Mouse (Mus musculus) forebrain, embryonic 10.5 days (tissue): ENCODE measurements around the gene Pld1. TPM values are rescaled to one million over a fixed set of nuclear protein-coding genes. Genes with fewer than 3 reads are reported as not detected.
A peak's percentile ranks its signal among the peaks of the same experiment; 100 is the strongest.

Experiments used
- DNase-seq: peaks from one replicate; pipeline ENCODE4 v3.0.0-alpha.2; 2017; ENCODE audit warnings: low spot score; ENCODE audit errors: extremely low spot score
- H3K27ac ChIP-seq: fragments of 300-500 bp; sonication (generic); 2 replicates; pipeline ENCODE4 v1.5.1; 2016; ENCODE audit warnings: mild to moderate bottlenecking
- H3K27me3 ChIP-seq: fragments of 300-500 bp; sonication (generic); 2 replicates; pipeline ENCODE4 v1.6.1; 2016; ENCODE audit warnings: mild to moderate bottlenecking; ENCODE audit not compliant: poor library complexity, severe bottlenecking
- H3K36me3 ChIP-seq: fragments of 300-500 bp; sonication (generic); replicated peaks from 2 replicates; pipeline ENCODE4 v1.6.1; 2016; ENCODE audit warnings: mild to moderate bottlenecking, moderate library complexity
- H3K4me1 ChIP-seq: fragments of 300-500 bp; sonication (generic); 2 replicates; pipeline ENCODE4 v1.6.1; 2016
- H3K4me3 ChIP-seq: fragments of 300-500 bp; sonication (generic); 2 replicates; pipeline ENCODE4 v1.5.1; 2016; ENCODE audit warnings: mild to moderate bottlenecking, moderate library complexity
- H3K9me3 ChIP-seq: fragments of 300-500 bp; sonication (generic); 2 replicates; pipeline ENCODE4 v1.6.1; 2016; ENCODE audit warnings: mild to moderate bottlenecking, moderate library complexity
- WGBS: fragments of 180-500 bp; shearing (Covaris S2); methylation state at CpG from one replicate; pipeline ENCODE4 v1.1.7; 2016; 5-methylcytosine and 5-hydroxymethylcytosine counted together
- polyA plus RNA-seq: library from polyadenylated mRNA; unstranded; fragments of >200 nt; fragmentation: Nextera tagmentation; extraction: Ambion mirVana; gene quantifications from 2 replicates; pipeline ENCODE4 v1.2.1, GENCODE M21; 2016

Gene Pld1
- polyA plus RNA-seq, 1 experiment from 2014 or later, result 1.8 TPM

GRCm38 (mm10) chr3:28017002-28017401, 78.5 kb downstream of the Pld1 start:
- H3K4me1 ChIP-seq, result no peaks in the 10 kb centered on the region
- H3K4me3 ChIP-seq, result no peak overlapping the region
- WGBS, result 98% methylated on average over 2 of the region's 2 CpGs

GRCm38 (mm10) chr3:28019727-28020126, 81.2 kb downstream of the Pld1 start:
- Histone ChIP-seq H3K9me3 (no peaks in the 10 kb centered on the region), H3K4me1 (no peaks in the 10 kb centered on the region), H3K27me3 (no peaks in the 10 kb centered on the region), H3K4me3 (no peak overlapping the region), H3K27ac (no peak overlapping the region), H3K36me3 (no peaks in the 10 kb centered on the region)
- DNase-seq, result no peak
- WGBS, result 93% methylated on average over 4 of the region's 4 CpGs

More at GRCm38 (mm10) chr3:28017002-28017401, 78.5 kb downstream of the Pld1 start:
- no peak for DNase-seq
- Histone ChIP-seq H3K27me3 (no peaks in the 10 kb centered on the region), H3K9me3 (no peaks in the 10 kb centered on the region), H3K36me3 (no peaks in the 10 kb centered on the region), H3K27ac (no peak overlapping the region)

- 96% methylated on average over 2 of the region's 2 CpGs for WGBS
- Histone ChIP-seq H3K4me1 (peaks cover 4% of the 10 kb centered on the region), H3K9me3 (no peaks in the 10 kb centered on the region), H3K4me3 (no peak overlapping the region), H3K27ac (no peak overlapping the region), H3K27me3 (no peaks in the 10 kb centered on the region), H3K36me3 (no peaks in the 10 kb centered on the region)
- no peak for DNase-seq
Measured at GRCm38 (mm10) chr3:28020404-28020803, 81.9 kb downstream of the Pld1 start.

GRCm38 (mm10) chr3:28022191-28022590, 83.7 kb downstream of the Pld1 start:
- Histone ChIP-seq H3K4me1 (peaks cover 10% of the 10 kb centered on the region), H3K27ac (no peak overlapping the region), H3K36me3 (no peaks in the 10 kb centered on the region), H3K27me3 (no peaks in the 10 kb centered on the region), H3K9me3 (no peaks in the 10 kb centered on the region), H3K4me3 (no peak overlapping the region)
- 75% methylated on average over 5 of the region's 5 CpGs for WGBS
- DNase-seq, result no peak

- Histone ChIP-seq H3K27me3 (no peaks in the 10 kb centered on the region), H3K4me1 (peaks cover 19% of the 10 kb centered on the region), H3K9me3 (no peaks in the 10 kb centered on the region), H3K4me3 (no peak overlapping the region), H3K36me3 (no peaks in the 10 kb centered on the region), H3K27ac (no peak overlapping the region)
- DNase-seq, result no peak
- 68% methylated on average over 3 of the region's 3 CpGs for WGBS
Measured at GRCm38 (mm10) chr3:28026876-28027275, 88.4 kb downstream of the Pld1 start.

- Histone ChIP-seq H3K27ac (no peak overlapping the region), H3K4me1 (peaks cover 23% of the 10 kb centered on the region), H3K36me3 (no peaks in the 10 kb centered on the region), H3K4me3 (no peak overlapping the region), H3K27me3 (no peaks in the 10 kb centered on the region), H3K9me3 (no peaks in the 10 kb centered on the region)
- no peak for DNase-seq
- WGBS, result 90% methylated on average over 10 of the region's 10 CpGs
Measured at GRCm38 (mm10) chr3:28028456-28028855, 90.0 kb downstream of the Pld1 start.

GRCm38 (mm10) chr3:28030860-28031259, 92.4 kb downstream of the Pld1 start:
- Histone ChIP-seq H3K27ac (no peak overlapping the region), H3K4me3 (no peak overlapping the region), H3K27me3 (no peaks in the 10 kb centered on the region), H3K4me1 (peaks cover 24% of the 10 kb centered on the region), H3K9me3 (no peaks in the 10 kb centered on the region), H3K36me3 (no peaks in the 10 kb centered on the region)
- 92% methylated on average over 5 of the region's 5 CpGs for WGBS
- no peak for DNase-seq

- DNase-seq, result no peak
- H3K27me3 ChIP-seq, result no peaks in the 10 kb centered on the region
- H3K36me3 ChIP-seq, result no peaks in the 10 kb centered on the region
- 47% methylated on average over 7 of the region's 7 CpGs for WGBS
- no peak overlapping the region for H3K4me3 ChIP-seq
- H3K4me1 ChIP-seq, result peaks cover 24% of the 10 kb centered on the region
- H3K27ac ChIP-seq, result peak overlapping the region; percentile 64
- H3K9me3 ChIP-seq, result no peaks in the 10 kb centered on the region
Measured at GRCm38 (mm10) chr3:28031643-28032243, 93.2 kb downstream of the Pld1 start.

- Histone ChIP-seq H3K4me3 (no peak overlapping the region), H3K9me3 (no peaks in the 10 kb centered on the region), H3K36me3 (no peaks in the 10 kb centered on the region), H3K27me3 (no peaks in the 10 kb centered on the region), H3K4me1 (peaks cover 31% of the 10 kb centered on the region), H3K27ac (no peak overlapping the region)
- WGBS, result 95% methylated on average over 3 of the region's 3 CpGs
- DNase-seq, result no peak
Measured at GRCm38 (mm10) chr3:28033898-28034297, 95.4 kb downstream of the Pld1 start.

GRCm38 (mm10) chr3:28034707-28035333, 96.3 kb downstream of the Pld1 start:
- WGBS, result 81% methylated on average over 5 of the region's 5 CpGs
- no peak for DNase-seq
- Histone ChIP-seq H3K27ac (no peak overlapping the region), H3K4me3 (no peak overlapping the region), H3K9me3 (no peaks in the 10 kb centered on the region), H3K27me3 (no peaks in the 10 kb centered on the region), H3K36me3 (no peaks in the 10 kb centered on the region), H3K4me1 (peaks cover 31% of the 10 kb centered on the region)

GRCm38 (mm10) chr3:28037320-28037932, 98.9 kb downstream of the Pld1 start:
- H3K4me1 ChIP-seq, result peaks cover 17% of the 10 kb centered on the region
- 68% methylated on average over 8 of the region's 8 CpGs for WGBS
- H3K27ac ChIP-seq, result no peak overlapping the region
- no peak for DNase-seq
- H3K27me3 ChIP-seq, result no peaks in the 10 kb centered on the region
- no peaks in the 10 kb centered on the region for H3K36me3 ChIP-seq
- H3K4me3 ChIP-seq, result no peak overlapping the region
- H3K9me3 ChIP-seq, result 0 out of 2 replicates have a peak, but pooled peaks cover 2% of the 10 kb centered on the region

GRCm38 (mm10) chr3:28038106-28038505, 99.6 kb downstream of the Pld1 start:
- 20% methylated on average over 2 of the region's 2 CpGs for WGBS
- Histone ChIP-seq H3K27ac (no peak overlapping the region), H3K27me3 (no peaks in the 10 kb centered on the region), H3K4me3 (no peak overlapping the region), H3K36me3 (no peaks in the 10 kb centered on the region), H3K9me3 (0 out of 2 replicates have a peak, but pooled peaks cover 4% of the 10 kb centered on the region), H3K4me1 (peaks cover 17% of the 10 kb centered on the region)
- DNase-seq, result no peak

GRCm38 (mm10) chr3:28039760-28040159, 101.3 kb downstream of the Pld1 start:
- H3K27me3 ChIP-seq, result no peaks in the 10 kb centered on the region
- no peaks in the 10 kb centered on the region for H3K36me3 ChIP-seq
- H3K4me3 ChIP-seq, result no peak overlapping the region
- WGBS, result 34% methylated on average over 1 of the region's 1 CpGs
- 0 out of 2 replicates have a peak, but pooled peaks cover 4% of the 10 kb centered on the region for H3K9me3 ChIP-seq
- DNase-seq, result no peak
- H3K27ac ChIP-seq, result no peak overlapping the region
- H3K4me1 ChIP-seq, result peaks cover 16% of the 10 kb centered on the region
